Mouse (Mus musculus): Measurements from ENCODE around the gene Far1. TPM values are rescaled to one million over a fixed set of nuclear protein-coding genes. Genes with fewer than 3 reads are reported as not detected.

Far1 gene
- polyA plus RNA-seq (2014; fragmentation: Nextera tagmentation; extraction: Ambion mirVana) = 62.8 and 90.8 TPM in 2 replicates

DNA sequence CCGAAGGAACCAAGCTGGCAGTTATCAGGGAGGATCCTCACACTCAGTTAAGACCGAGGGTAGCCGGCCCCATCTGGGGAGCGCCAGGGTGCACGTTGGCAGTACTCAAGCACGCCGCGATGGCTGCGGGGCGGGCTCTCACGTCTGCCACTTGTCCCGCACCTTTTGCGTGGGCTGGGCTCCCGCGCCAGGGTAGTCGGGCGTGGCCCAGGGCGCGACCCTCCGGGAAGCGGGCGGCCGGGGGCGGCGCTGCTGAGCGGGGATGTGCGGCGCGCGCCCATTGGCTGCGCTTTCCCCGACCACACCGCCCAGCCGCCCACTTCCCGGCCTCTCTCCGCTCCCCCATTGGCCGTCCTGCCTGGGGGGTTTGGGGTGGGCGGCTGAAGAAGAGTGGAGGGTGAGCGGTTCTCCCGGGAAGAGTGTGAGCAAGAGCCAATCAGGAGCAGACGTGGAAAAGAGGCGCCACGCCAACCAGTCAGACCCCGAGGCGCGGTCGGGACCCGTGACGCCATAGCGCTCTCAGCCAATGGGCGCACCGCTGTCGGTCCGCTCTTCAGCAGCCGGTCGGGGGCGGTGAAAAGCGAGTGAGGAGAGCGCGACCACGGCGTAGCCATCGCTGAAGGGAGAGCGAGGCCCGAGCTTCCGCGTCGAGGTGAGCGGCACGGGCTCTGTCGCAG is at the start of gene Far1:
Gene Far1, plus strand, starts transcription at position 549 of the 677 bp plus-strand sequence.
- Histone ChIP-seq H3K27me3 (ENCODE audit: control insufficient read depth, insufficient read depth, low read length) (no peaks in the 10 kb centered on the region), H3K9ac (ENCODE audit: low read depth, low read length) (peak within 1 kb of the TSS; percentile 81), H3K4me1 (ENCODE audit: control insufficient read depth, insufficient read depth, low read length) (0 out of 2 replicates have a peak, but pooled peaks cover 6% of the 10 kb centered on the region), H3K4me2 (replicated peaks; ENCODE audit: low read depth, low read length) (peak within 1 kb of the TSS; percentile 81), H3K9me3 (ENCODE audit: control insufficient read depth, low read length) (no peaks in the 10 kb centered on the region), H3K4me3 (ENCODE audit: low read length) (peak within 1 kb of the TSS; percentile 68), H3K27ac (ENCODE audit: low read depth, low read length) (peak within 1 kb of the TSS; percentile 89), H3K36me3 (ENCODE audit: control insufficient read depth, insufficient read depth, low read length) (no peaks in the 10 kb centered on the region)
- WGBS = under 1% methylated on average over 60 of the region's 71 CpGs
- peak; percentile 99 for ATAC-seq (ENCODE audit: low FRiP score, low TSS enrichment)

DNA sequence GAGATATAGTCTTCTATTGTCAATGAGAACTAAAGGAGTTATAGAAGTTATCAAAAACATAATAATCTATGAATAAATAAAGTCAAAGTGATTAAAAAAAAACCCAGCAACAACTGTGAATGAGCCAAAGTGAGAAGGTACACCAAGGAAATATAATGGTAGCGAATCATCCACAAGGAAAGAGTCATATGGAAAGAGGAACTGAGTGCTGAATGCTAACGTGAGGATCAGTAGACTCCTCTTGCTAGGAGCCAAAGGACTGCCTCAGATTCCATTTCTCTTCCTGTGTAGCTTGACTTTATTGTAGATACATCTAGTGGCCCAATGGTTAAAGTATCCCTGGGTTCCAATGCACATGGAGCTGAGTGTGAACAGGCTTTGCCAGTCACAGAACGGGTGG is 45.3 kb upstream of the Far1 start:
- 87% methylated on average over 3 of the region's 3 CpGs for WGBS

GRCm38 (mm10) chr7:113470671-113471070 is 43.0 kb upstream of the Far1 start:
- no peak overlapping the region for H3K9ac ChIP-seq (ENCODE audit: low read depth, low read length)
- no peaks in the 10 kb centered on the region for H3K9me3 ChIP-seq (ENCODE audit: control insufficient read depth, low read length)
- no peaks in the 10 kb centered on the region for H3K4me1 ChIP-seq (ENCODE audit: control insufficient read depth, insufficient read depth, low read length)
- H3K4me3 ChIP-seq (ENCODE audit: low read length) = no peak overlapping the region
- H3K27me3 ChIP-seq (ENCODE audit: control insufficient read depth, insufficient read depth, low read length) = no peaks in the 10 kb centered on the region
- no peak overlapping the region for H3K4me2 ChIP-seq (replicated peaks; ENCODE audit: low read depth, low read length)
- WGBS = 80% methylated on average over 2 of the region's 2 CpGs
- H3K27ac ChIP-seq (ENCODE audit: low read depth, low read length) = no peak overlapping the region
- H3K36me3 ChIP-seq (ENCODE audit: control insufficient read depth, insufficient read depth, low read length) = no peaks in the 10 kb centered on the region
- ATAC-seq (ENCODE audit: low FRiP score, low TSS enrichment) = no peak

More for the DNA sequence above, 45.3 kb upstream of the Far1 start:
- Histone ChIP-seq H3K36me3 (ENCODE audit: control insufficient read depth, insufficient read depth, low read length) (no peaks in the 10 kb centered on the region), H3K9me3 (ENCODE audit: control insufficient read depth, low read length) (no peaks in the 10 kb centered on the region), H3K4me1 (ENCODE audit: control insufficient read depth, insufficient read depth, low read length) (no peaks in the 10 kb centered on the region), H3K9ac (ENCODE audit: low read depth, low read length) (no peak overlapping the region), H3K4me2 (replicated peaks; ENCODE audit: low read depth, low read length) (no peak overlapping the region), H3K27ac (ENCODE audit: low read depth, low read length) (no peak overlapping the region), H3K27me3 (ENCODE audit: control insufficient read depth, insufficient read depth, low read length) (no peaks in the 10 kb centered on the region), H3K4me3 (ENCODE audit: low read length) (no peak overlapping the region)
- no peak for ATAC-seq (ENCODE audit: low FRiP score, low TSS enrichment)

DNA sequence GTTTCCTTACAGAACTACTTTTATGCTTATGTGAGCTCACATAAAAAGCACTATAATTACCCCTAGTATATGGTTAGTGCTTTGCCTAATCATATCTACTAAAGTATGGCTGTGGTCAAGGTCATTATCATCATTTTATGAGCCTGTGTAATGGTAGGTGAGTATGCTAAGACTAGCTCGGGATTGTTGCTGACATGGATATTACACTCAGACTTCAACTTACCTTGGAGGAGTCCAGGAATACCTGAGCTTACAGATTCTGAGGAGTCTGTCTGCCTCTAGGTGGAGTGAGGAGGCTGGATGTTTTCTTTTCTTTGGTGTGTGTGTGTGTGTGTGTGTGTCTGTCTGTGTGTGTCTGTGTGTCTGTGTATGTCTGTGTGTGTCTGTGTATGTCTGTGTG is 42.0 kb upstream of the Far1 start:
- no peak for ATAC-seq (ENCODE audit: low FRiP score, low TSS enrichment)
- H3K4me2 ChIP-seq (replicated peaks; ENCODE audit: low read depth, low read length) = no peak overlapping the region
- no peaks in the 10 kb centered on the region for H3K36me3 ChIP-seq (ENCODE audit: control insufficient read depth, insufficient read depth, low read length)
- H3K27ac ChIP-seq (ENCODE audit: low read depth, low read length) = no peak overlapping the region
- H3K27me3 ChIP-seq (ENCODE audit: control insufficient read depth, insufficient read depth, low read length) = no peaks in the 10 kb centered on the region
- no peak overlapping the region for H3K4me3 ChIP-seq (ENCODE audit: low read length)
- WGBS = 86% methylated on average over 1 of the region's 1 CpGs
- H3K9me3 ChIP-seq (ENCODE audit: control insufficient read depth, low read length) = no peaks in the 10 kb centered on the region
- no peaks in the 10 kb centered on the region for H3K4me1 ChIP-seq (ENCODE audit: control insufficient read depth, insufficient read depth, low read length)
- no peak overlapping the region for H3K9ac ChIP-seq (ENCODE audit: low read depth, low read length)

GRCm38 (mm10) chr7:113495792-113496191 is 17.8 kb upstream of the Far1 start:
- Histone ChIP-seq H3K36me3 (ENCODE audit: control insufficient read depth, insufficient read depth, low read length) (no peaks in the 10 kb centered on the region), H3K27ac (ENCODE audit: low read depth, low read length) (no peak overlapping the region), H3K4me2 (replicated peaks; ENCODE audit: low read depth, low read length) (no peak overlapping the region), H3K9me3 (ENCODE audit: control insufficient read depth, low read length) (no peaks in the 10 kb centered on the region), H3K27me3 (ENCODE audit: control insufficient read depth, insufficient read depth, low read length) (no peaks in the 10 kb centered on the region), H3K4me1 (ENCODE audit: control insufficient read depth, insufficient read depth, low read length) (no peaks in the 10 kb centered on the region), H3K4me3 (ENCODE audit: low read length) (no peak overlapping the region), H3K9ac (ENCODE audit: low read depth, low read length) (no peak overlapping the region)
- WGBS = 38% methylated on average over 2 of the region's 2 CpGs
- ATAC-seq (ENCODE audit: low FRiP score, low TSS enrichment) = no peak

- no peak for ATAC-seq (ENCODE audit: low FRiP score, low TSS enrichment)
- Histone ChIP-seq H3K9ac (ENCODE audit: low read depth, low read length) (no peak overlapping the region), H3K4me1 (ENCODE audit: control insufficient read depth, insufficient read depth, low read length) (no peaks in the 10 kb centered on the region), H3K9me3 (ENCODE audit: control insufficient read depth, low read length) (no peaks in the 10 kb centered on the region), H3K27ac (ENCODE audit: low read depth, low read length) (no peak overlapping the region), H3K4me2 (replicated peaks; ENCODE audit: low read depth, low read length) (no peak overlapping the region), H3K36me3 (ENCODE audit: control insufficient read depth, insufficient read depth, low read length) (no peaks in the 10 kb centered on the region), H3K27me3 (ENCODE audit: control insufficient read depth, insufficient read depth, low read length) (no peaks in the 10 kb centered on the region), H3K4me3 (ENCODE audit: low read length) (no peak overlapping the region)
- WGBS = 86% methylated on average over 3 of the region's 3 CpGs
Measured at GRCm38 (mm10) chr7:113498413-113498812, 15.2 kb upstream of the Far1 start.

- H3K9ac ChIP-seq (ENCODE audit: low read depth, low read length) = no peak overlapping the region
- ATAC-seq (ENCODE audit: low FRiP score, low TSS enrichment) = no peak
- H3K27ac ChIP-seq (ENCODE audit: low read depth, low read length) = no peak overlapping the region
- H3K36me3 ChIP-seq (ENCODE audit: control insufficient read depth, insufficient read depth, low read length) = no peaks in the 10 kb centered on the region
- no peaks in the 10 kb centered on the region for H3K4me1 ChIP-seq (ENCODE audit: control insufficient read depth, insufficient read depth, low read length)
- H3K4me3 ChIP-seq (ENCODE audit: low read length) = no peak overlapping the region
- no peak overlapping the region for H3K4me2 ChIP-seq (replicated peaks; ENCODE audit: low read depth, low read length)
- no peaks in the 10 kb centered on the region for H3K9me3 ChIP-seq (ENCODE audit: control insufficient read depth, low read length)
- 77% methylated on average over 6 of the region's 6 CpGs for WGBS
- H3K27me3 ChIP-seq (ENCODE audit: control insufficient read depth, insufficient read depth, low read length) = no peaks in the 10 kb centered on the region
Measured at GRCm38 (mm10) chr7:113499821-113500220, 13.8 kb upstream of the Far1 start.

DNA sequence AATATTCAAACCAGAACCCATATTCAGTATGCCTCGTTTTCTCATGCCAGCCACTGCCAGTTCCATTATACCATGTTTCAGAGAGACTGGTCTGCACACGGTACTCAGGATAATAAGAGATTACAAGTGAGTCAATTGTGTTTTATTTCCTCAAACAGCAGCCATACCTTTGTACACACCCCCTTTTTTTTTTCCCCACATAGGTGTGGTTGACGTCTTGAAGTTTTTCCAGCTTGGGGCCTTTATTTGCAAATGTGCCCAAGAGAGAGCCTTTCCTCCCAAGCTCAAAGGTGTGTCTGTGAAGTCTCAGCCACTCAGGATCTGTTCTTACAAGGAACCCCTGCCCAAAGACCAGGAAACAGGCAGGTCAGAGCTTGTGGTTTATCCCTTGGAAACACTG is 11.2 kb upstream of the Far1 start:
- no peaks in the 10 kb centered on the region for H3K27me3 ChIP-seq (ENCODE audit: control insufficient read depth, insufficient read depth, low read length)
- H3K9me3 ChIP-seq (ENCODE audit: control insufficient read depth, low read length) = no peaks in the 10 kb centered on the region
- no peak overlapping the region for H3K27ac ChIP-seq (ENCODE audit: low read depth, low read length)
- WGBS = 66% methylated on average over 3 of the region's 3 CpGs
- no peaks in the 10 kb centered on the region for H3K4me1 ChIP-seq (ENCODE audit: control insufficient read depth, insufficient read depth, low read length)
- H3K36me3 ChIP-seq (ENCODE audit: control insufficient read depth, insufficient read depth, low read length) = no peaks in the 10 kb centered on the region
- no peak overlapping the region for H3K4me2 ChIP-seq (replicated peaks; ENCODE audit: low read depth, low read length)
- ATAC-seq (ENCODE audit: low FRiP score, low TSS enrichment) = no peak
- no peak overlapping the region for H3K9ac ChIP-seq (ENCODE audit: low read depth, low read length)
- no peak overlapping the region for H3K4me3 ChIP-seq (ENCODE audit: low read length)

- no peak for ATAC-seq (ENCODE audit: low FRiP score, low TSS enrichment)
- H3K9me3 ChIP-seq (ENCODE audit: control insufficient read depth, low read length) = no peaks in the 10 kb centered on the region
- no peaks in the 10 kb centered on the region for H3K27me3 ChIP-seq (ENCODE audit: control insufficient read depth, insufficient read depth, low read length)
- no peaks in the 10 kb centered on the region for H3K4me1 ChIP-seq (ENCODE audit: control insufficient read depth, insufficient read depth, low read length)
- H3K4me3 ChIP-seq (ENCODE audit: low read length) = no peak overlapping the region
- WGBS = 69% methylated on average over 5 of the region's 5 CpGs
- no peak overlapping the region for H3K27ac ChIP-seq (ENCODE audit: low read depth, low read length)
- no peak overlapping the region for H3K9ac ChIP-seq (ENCODE audit: low read depth, low read length)
- H3K36me3 ChIP-seq (ENCODE audit: control insufficient read depth, insufficient read depth, low read length) = no peaks in the 10 kb centered on the region
- H3K4me2 ChIP-seq (replicated peaks; ENCODE audit: low read depth, low read length) = no peak overlapping the region
Measured at GRCm38 (mm10) chr7:113505047-113505446, 8.6 kb upstream of the Far1 start.

All from kidney, embryonic 14.5 days (tissue).